Mouse (Mus musculus) lung, adult 2 months (tissue): Measurements from ENCODE around the gene Drg1.

Experiments
- CTCF ChIP-seq: fragments of 200-500 bp; IDR thresholded peaks from 2 replicates; pipeline ENCODE4 v1.5.1; 2011; ENCODE audit warnings: mild to moderate bottlenecking, low read length, control low read depth; ENCODE audit not compliant: insufficient read depth
- POLR2A ChIP-seq: fragments of 200-500 bp; IDR thresholded peaks from 2 replicates; pipeline ENCODE4 v1.6.1; 2011; ENCODE audit warnings: low read depth, mild to moderate bottlenecking, control low read depth, low read length, borderline replicate concordance; ENCODE audit errors: extremely low read depth

- TF ChIP-seq POLR2A = no peak
- no peak for TF ChIP-seq CTCF
Observed at GRCm38 (mm10) chr11:3313294-3313693, 47.1 kb upstream of the Drg1 start.
